Mouse (Mus musculus): Measurements from ENCODE around the gene Tdrd5.
"Not testable (repeated sequence)": the region's sequence is repeated elsewhere in the genome, so short reads cannot be mapped to it uniquely, and the experiment has no call there.

Gene Tdrd5

GRCm38 (mm10) chr1:156302911-156303749, at the start of gene Tdrd5:
TSS of gene Tdrd5 (minus strand) at chr1:156303664.
- peak; percentile 7 to 63 for DNase-seq

- peak; percentile 42 to 47 for DNase-seq
These were observed 49.0 kb upstream of the Tdrd5 start for GRCm38 (mm10) chr1:156352466-156352865.

GRCm38 (mm10) chr1:156350441-156350840, 47.0 kb upstream of the Tdrd5 start:
- DNase-seq: no peak

- DNase-seq: no peak
These were observed 45.6 kb upstream of the Tdrd5 start for GRCm38 (mm10) chr1:156349031-156349430.

- DNase-seq: no peak
These were observed 42.2 kb upstream of the Tdrd5 start for GRCm38 (mm10) chr1:156345633-156346032.

GRCm38 (mm10) chr1:156344433-156344832, 41.0 kb upstream of the Tdrd5 start:
- DNase-seq: no peak

- DNase-seq: no peak
These were observed 37.4 kb upstream of the Tdrd5 start for GRCm38 (mm10) chr1:156340847-156341246.

GRCm38 (mm10) chr1:156323126-156323525, 19.7 kb upstream of the Tdrd5 start:
- no peak for DNase-seq

- peak in 1 of 2 experiments; percentile 39 for DNase-seq
These were observed 7.2 kb upstream of the Tdrd5 start, which contains the start of gene Nphs2 for GRCm38 (mm10) chr1:156310630-156311029. TSS of gene Nphs2 (plus strand) at chr1:156310727.

GRCm38 (mm10) chr1:156308595-156308994, 5.1 kb upstream of the Tdrd5 start:
- DNase-seq: no peak

GRCm38 (mm10) chr1:156290016-156290415, 13.4 kb downstream of the Tdrd5 start:
- no peak for DNase-seq

- not testable (repeated sequence) for DNase-seq
These were observed 14.3 kb downstream of the Tdrd5 start for GRCm38 (mm10) chr1:156289222-156289587.

- no peak for DNase-seq
These were observed 14.8 kb downstream of the Tdrd5 start for GRCm38 (mm10) chr1:156288556-156289221.

GRCm38 (mm10) chr1:156285541-156285896, 17.9 kb downstream of the Tdrd5 start:
- DNase-seq: no peak

GRCm38 (mm10) chr1:156284851-156285540, 18.5 kb downstream of the Tdrd5 start:
- no peak for DNase-seq

- no peak for DNase-seq
These were observed 19.3 kb downstream of the Tdrd5 start for GRCm38 (mm10) chr1:156284207-156284606.

GRCm38 (mm10) chr1:156280131-156280530, 23.3 kb downstream of the Tdrd5 start:
- DNase-seq: no peak

GRCm38 (mm10) chr1:156273647-156274046, 29.8 kb downstream of the Tdrd5 start:
- DNase-seq: no peak

- DNase-seq: no peak
These were observed 31.8 kb downstream of the Tdrd5 start for GRCm38 (mm10) chr1:156271654-156272053.

GRCm38 (mm10) chr1:156270471-156270870, 33.0 kb downstream of the Tdrd5 start:
- no peak for DNase-seq

- not testable (repeated sequence) for DNase-seq
These were observed 34.9 kb downstream of the Tdrd5 start for GRCm38 (mm10) chr1:156268546-156268945.

GRCm38 (mm10) chr1:156263946-156264345, 39.5 kb downstream of the Tdrd5 start:
- DNase-seq: no peak

GRCm38 (mm10) chr1:156263352-156263751, 40.1 kb downstream of the Tdrd5 start:
- peak; percentile 65 to 78 for DNase-seq

All from kidney, postnatal 25 days (tissue).